Mouse (Mus musculus) lung, postnatal 0 days (tissue): ENCODE measurements at regions not wholly inside any gene's neighbourhood (a gene's known extent, or its start where the extent isn't known, plus 50 kb on each side); places are given as distances from the start of the nearest gene placed in this dataset.

ENCODE experiments used
- CTCF ChIP-seq: IDR thresholded peaks from 2 replicates; pipeline ENCODE4 v1.5.1; 2016; ENCODE audit warnings: antibody characterized with exemption, mild to moderate bottlenecking
- EP300 ChIP-seq: IDR thresholded peaks from 2 replicates; pipeline ENCODE4 v1.6.1; 2016; ENCODE audit warnings: antibody characterized with exemption, mild to moderate bottlenecking, control low read depth

DNA sequence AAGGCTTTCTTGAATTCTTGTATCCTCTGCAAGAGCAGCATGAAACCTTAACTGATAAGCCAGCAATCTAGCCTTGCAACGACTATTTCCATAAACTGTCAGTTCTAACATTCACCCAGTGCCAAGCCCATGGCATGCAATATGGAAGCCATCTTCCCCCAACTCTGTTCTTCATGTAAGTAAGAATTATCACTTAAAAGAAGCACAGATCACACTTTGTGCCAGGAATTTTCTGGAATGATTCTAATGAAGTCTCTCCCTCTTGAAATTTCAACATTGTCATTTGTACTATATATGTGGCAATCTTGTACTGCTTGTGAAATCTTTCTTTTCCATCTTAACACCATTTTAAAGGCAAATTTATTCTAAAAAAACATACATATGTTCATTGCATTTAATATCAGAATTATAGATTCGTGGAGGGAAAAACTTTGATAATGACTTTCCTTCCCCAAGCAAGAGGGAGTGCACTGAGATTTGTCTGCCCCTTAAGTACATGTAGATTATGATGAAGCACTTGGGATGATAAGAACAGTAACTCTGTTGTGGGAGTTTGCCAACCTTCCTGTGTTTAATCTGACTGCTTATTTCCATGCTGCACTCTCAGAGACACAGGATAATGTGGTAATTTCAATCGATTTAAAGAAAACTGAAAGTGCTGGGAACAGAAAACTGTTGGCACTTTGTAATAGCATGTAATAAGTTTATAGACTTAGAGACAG, 447.2 kb upstream of the Slc39a10 start:
- no peak for TF ChIP-seq CTCF
- peak; percentile 21; the same call in 1 of the 2 replicates for TF ChIP-seq EP300
